Mouse (Mus musculus) ovary, adult 18-20 months (tissue): ENCODE measurements around the gene Timm9.

Experiments used
- DNase-seq: peaks from one replicate; pipeline ENCODE4 v3.0.0; 2022; ENCODE audit warnings: low spot score, mixed read lengths

Timm9 gene

GRCm38 (mm10) chr12:71136130-71136973 is at the start of gene Timm9, which contains the start of gene 2700049A03Rik:
Gene Timm9 (minus strand): TSS chr12:71136684.
Gene 2700049A03Rik (plus strand): TSS chr12:71136848.
- peak; percentile 60 for DNase-seq

- DNase-seq, result no peak
These were observed 47.9 kb upstream of the Timm9 start for GRCm38 (mm10) chr12:71184396-71184795.

- no peak for DNase-seq
These were observed 47.3 kb upstream of the Timm9 start for GRCm38 (mm10) chr12:71183736-71184135.

GRCm38 (mm10) chr12:71169911-71170310 is 33.4 kb upstream of the Timm9 start:
- no peak for DNase-seq

DNA sequence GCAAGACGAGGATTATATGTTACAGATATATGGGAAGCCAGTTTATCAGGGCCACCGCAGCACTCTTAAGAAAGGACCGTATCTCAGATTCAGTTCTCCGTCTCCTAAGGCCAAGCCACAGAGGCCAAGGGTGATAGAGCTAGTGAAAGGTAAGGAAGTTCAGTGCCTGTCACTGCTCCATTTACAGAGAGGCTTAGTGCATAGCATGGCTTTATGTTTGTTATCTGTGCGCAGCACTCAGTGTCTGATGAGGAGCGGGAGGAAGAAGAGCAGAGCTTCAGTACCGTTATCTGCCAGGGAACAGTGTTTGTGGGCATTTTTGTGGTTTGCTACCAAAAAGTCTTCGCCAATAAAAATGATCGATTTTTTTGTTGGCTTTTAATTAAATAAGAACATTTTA is 27.9 kb upstream of the Timm9 start:
- DNase-seq, result no peak

DNA sequence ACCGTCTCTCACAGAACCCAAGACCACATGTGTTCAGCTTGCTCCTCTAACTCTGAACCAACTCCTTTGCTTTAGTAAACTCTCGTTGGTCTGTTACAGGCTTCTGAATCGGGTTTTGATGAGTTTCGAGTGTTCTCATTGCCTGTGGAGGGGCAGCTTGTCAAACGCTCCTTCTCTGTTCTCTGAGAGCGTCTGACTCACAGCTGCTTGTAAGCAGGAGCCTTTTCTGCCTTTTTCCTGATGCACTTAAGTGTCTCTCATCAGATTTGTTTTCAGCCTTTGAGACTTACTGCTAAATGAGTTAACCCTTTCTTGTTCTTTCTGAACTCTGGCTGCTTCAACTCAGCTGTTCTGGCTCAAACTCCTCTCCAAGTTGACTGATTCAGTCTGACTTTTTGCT is 21.5 kb upstream of the Timm9 start:
- no peak for DNase-seq

DNA sequence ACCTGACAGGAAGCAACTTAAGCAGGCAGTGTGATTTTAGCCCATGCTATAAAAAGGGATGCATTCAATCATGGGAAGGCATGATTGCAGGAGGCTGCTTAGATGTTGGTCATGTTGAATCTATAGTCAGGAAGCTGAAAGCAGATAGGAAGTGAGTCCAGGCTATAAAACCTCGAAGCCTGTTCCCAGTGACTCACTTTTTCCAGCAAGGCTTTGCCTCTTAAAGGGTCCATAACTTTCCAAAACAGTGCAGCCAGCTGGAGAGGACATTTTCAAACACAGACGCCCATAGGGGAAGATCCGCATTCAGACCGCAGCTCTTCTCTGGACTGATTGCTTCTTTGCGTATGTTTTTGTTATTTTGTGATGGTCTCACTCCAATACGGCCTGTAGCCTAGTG is 18.5 kb upstream of the Timm9 start:
- DNase-seq, result no peak

- no peak for DNase-seq
These were observed 13.7 kb upstream of the Timm9 start for GRCm38 (mm10) chr12:71150167-71150566.

GRCm38 (mm10) chr12:71149456-71149855 is 13.0 kb upstream of the Timm9 start:
- DNase-seq, result no peak

DNA sequence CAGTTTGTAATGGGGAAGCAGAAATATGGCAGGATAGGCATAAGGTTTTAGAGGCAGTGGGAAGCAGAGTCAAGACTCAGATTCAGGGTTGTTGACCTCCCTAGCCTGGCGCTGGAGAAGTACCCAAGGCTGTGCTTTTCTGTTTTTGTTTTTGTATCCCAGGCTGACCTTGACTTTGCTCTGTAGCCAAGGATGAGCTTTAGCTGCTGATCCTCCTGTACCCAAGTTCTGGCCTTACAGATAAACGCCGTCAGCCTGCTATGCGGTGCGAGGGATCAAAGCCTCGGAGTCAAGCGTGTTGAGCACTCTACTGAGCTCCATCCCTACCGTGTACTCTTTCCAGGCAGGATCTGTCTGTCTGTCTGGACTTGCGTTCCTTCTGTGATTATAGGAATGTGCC is 12.3 kb upstream of the Timm9 start:
- DNase-seq, result peak; percentile 55

GRCm38 (mm10) chr12:71147641-71148040 is 11.2 kb upstream of the Timm9 start:
- no peak for DNase-seq

GRCm38 (mm10) chr12:71141189-71141588 is 4.7 kb upstream of the Timm9 start:
- DNase-seq, result no peak

GRCm38 (mm10) chr12:71139258-71139828 is 2.9 kb upstream of the Timm9 start:
- no peak for DNase-seq

DNA sequence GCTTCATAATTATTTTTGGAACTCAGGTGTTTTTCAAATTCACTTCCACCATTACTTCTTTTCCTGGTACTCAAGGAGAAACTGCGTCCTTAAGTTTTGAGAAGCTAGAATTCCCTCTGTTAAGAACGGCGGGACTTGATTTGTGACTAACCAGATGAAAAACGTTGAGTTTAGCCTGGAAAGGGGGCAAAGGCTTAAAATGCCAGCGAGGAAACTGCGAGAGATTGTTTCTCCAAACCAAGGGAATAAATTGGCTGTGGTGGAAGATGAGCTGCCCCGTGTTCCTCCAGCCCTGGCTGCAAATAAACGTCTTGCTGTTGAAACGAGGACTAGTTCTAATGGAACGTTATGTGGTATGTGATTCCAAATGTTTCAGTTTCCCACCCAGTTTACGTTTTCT is 1.2 kb upstream of the Timm9 start:
- no peak for DNase-seq

- peak; percentile 50 for DNase-seq
These were observed 549 bp upstream of the Timm9 start for GRCm38 (mm10) chr12:71136974-71137491.

GRCm38 (mm10) chr12:71135581-71135980 is 903 bp downstream of the Timm9 start:
- DNase-seq, result no peak

- no peak for DNase-seq
These were observed 13.2 kb downstream of the Timm9 start for GRCm38 (mm10) chr12:71123286-71123685.

DNA sequence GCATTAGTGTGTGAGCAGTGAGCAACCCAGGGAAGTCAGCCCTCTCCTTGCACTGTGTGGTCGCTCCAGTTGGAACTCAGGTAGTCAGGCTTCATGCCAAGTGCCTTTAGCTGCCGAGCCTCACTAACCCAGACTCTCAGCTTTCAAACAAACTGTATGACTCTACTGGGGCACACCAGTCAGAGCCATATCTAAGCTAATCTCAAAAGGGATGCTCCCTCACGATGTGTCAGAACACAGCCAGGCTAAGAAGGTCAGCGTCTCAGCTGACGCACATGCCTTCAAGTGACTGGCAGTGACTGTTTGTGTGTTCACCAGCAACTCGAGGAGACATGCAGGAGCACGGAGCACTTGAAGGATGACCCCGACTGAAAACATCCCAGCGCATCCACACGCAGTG is 13.8 kb downstream of the Timm9 start:
- DNase-seq, result no peak

DNA sequence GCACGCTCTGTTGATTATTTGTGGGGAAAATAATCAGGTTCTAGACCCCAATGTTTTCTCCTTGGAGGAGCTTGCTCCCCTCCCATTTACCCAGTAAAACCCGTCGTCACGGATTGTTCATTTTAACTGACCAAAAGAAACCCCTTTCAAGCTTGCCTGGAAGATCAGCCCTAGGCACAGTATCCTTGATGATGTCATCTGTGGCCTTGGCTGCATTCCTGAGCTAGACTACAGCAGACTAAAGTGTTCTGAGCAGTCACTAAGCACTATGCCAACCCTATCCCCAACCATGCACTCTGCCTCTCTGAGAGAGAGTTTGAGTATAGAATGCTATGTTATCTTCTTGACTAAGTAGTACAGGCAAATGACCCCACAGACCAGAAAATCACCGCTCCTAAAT is 20.1 kb downstream of the Timm9 start:
- DNase-seq, result peak; percentile 29

GRCm38 (mm10) chr12:71113675-71114288 is 22.7 kb downstream of the Timm9 start:
- DNase-seq, result peak; percentile 41

DNA sequence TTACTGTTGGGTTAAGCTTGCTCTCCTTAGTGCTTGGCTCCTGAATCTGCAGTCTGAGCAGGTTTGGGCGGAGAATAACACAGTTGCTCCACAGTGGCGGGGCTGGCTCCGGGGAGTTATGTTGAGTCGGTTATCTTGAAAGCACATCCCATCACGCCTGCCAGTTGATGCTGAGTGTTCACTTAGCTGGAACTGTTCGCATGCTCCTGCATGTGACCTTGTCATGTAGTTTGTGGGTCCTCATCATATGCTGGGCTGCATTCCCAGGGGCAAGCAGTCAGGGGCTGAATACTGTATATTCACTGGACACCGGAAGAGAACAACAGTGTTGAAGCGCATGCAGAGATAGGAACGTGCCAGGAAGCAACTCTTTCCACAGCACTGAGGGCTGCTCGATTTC is 23.4 kb downstream of the Timm9 start:
- DNase-seq, result no peak

DNA sequence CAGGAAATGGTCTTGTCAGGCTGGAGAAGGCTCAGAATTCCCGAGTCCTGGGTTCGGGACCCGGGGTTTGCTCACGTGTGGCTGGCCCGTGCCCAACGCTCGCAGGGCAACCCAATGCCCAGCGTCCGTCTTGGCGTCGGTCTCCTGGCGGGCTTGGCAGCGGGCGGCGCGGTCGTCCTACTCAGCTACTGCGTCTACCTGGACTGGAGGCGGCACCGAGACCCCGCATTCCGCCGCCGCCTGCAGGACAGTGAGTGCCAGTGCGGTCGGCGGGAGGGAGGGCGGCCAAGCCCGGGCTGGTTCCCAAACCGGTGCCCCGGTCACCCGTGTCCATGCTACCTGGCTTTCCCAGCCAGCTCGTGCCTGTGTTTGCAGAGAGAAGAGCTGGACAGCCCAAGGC is 25.2 kb downstream of the Timm9 start, which contains the start of gene Tomm20l:
TSS of gene Tomm20l (plus strand) at position 98 of the 400 bp plus-strand sequence.
- no peak for DNase-seq
